Mouse (Mus musculus) ES-Bruce4 (cell line): ENCODE results near the gene Acsl4. TPM values are rescaled to one million over a fixed set of nuclear protein-coding genes. Genes with fewer than 3 reads are reported as not detected.

Experiments
- H3K27ac ChIP-seq: 2 replicates; pipeline ENCODE4 v1.5.1; 2012; ENCODE audit warnings: low read length, inconsistent platforms; ENCODE audit not compliant: insufficient read depth
- H3K27me3 ChIP-seq: 2 replicates; pipeline ENCODE4 v1.6.1; 2012; ENCODE audit warnings: mild to moderate bottlenecking, low read length, inconsistent platforms; ENCODE audit not compliant: control insufficient read depth, poor library complexity, insufficient read depth, severe bottlenecking
- H3K36me3 ChIP-seq: 2 replicates; pipeline ENCODE4 v1.6.1; 2012; ENCODE audit warnings: inconsistent platforms, mild to moderate bottlenecking, low read length, moderate library complexity; ENCODE audit not compliant: control insufficient read depth, poor library complexity, insufficient read depth, severe bottlenecking
- H3K4me1 ChIP-seq: one replicate; pipeline ENCODE4 v1.8.1; 2011; ENCODE audit warnings: low read length; ENCODE audit not compliant: control insufficient read depth, insufficient read depth
- H3K4me3 ChIP-seq: 2 replicates; pipeline ENCODE4 v1.5.1; 2011; ENCODE audit warnings: low read depth, mild to moderate bottlenecking, low read length
- H3K9ac ChIP-seq: 2 replicates; pipeline ENCODE4 v1.6.1; 2012; ENCODE audit warnings: low read depth, mild to moderate bottlenecking, inconsistent platforms; ENCODE audit not compliant: poor library complexity, severe bottlenecking
- H3K9me3 ChIP-seq: replicated peaks from 2 replicates; pipeline ENCODE4 v1.6.1; 2012; ENCODE audit warnings: mild to moderate bottlenecking, low read length, inconsistent platforms; ENCODE audit not compliant: control insufficient read depth, poor library complexity, insufficient read depth, severe bottlenecking
- CTCF ChIP-seq: IDR thresholded peaks from one replicate; pipeline ENCODE4 v1.8.1; 2011; ENCODE audit warnings: low read depth, low read length
- EP300 ChIP-seq: IDR thresholded peaks from 2 replicates; pipeline ENCODE4 v1.6.1; 2011; ENCODE audit warnings: low read depth, low read length; ENCODE audit not compliant: insufficient read depth
- POLR2A ChIP-seq: IDR thresholded peaks from one replicate; pipeline ENCODE4 v1.8.1; 2011; ENCODE audit warnings: low read length; ENCODE audit not compliant: insufficient read depth
- polyA plus RNA-seq: library from polyadenylated mRNA; stranded (reverse); fragments of >200 nt; gene quantifications from 2 replicates; pipeline ENCODE4 v1.2.4, GENCODE M21; 2011; ENCODE audit warnings: low read depth; ENCODE audit not compliant: missing spikeins, insufficient read depth, insufficient read length

Acsl4 gene
- 46.5 and 47.9 TPM in 2 replicates for polyA plus RNA-seq

- Histone ChIP-seq H3K4me3 (peak within 1 kb of the TSS; percentile 80), H3K27ac (peak within 1 kb of the TSS; percentile 49; the same call in 1 of the 2 replicates), H3K36me3 (no peaks in the 10 kb centered on the region), H3K27me3 (no peaks in the 10 kb centered on the region), H3K9me3 (no peaks in the 10 kb centered on the region), H3K9ac (peak within 1 kb of the TSS; percentile 76), H3K4me1 (peaks cover 2% of the 10 kb centered on the region)
- TF ChIP-seq POLR2A, result no peak
- no peak for TF ChIP-seq EP300
- no peak for TF ChIP-seq CTCF
These were observed at the start of gene Acsl4 for GRCm38 (mm10) chrX:142390247-142390908. Gene Acsl4, minus strand, starts transcription at chrX:142390535.

- no peak overlapping the region for H3K4me3 ChIP-seq
- H3K27ac ChIP-seq, result peak overlapping the region; percentile 65; the same call in 1 of the 2 replicates
- no peaks in the 10 kb centered on the region for H3K4me1 ChIP-seq
- TF ChIP-seq POLR2A, result no peak
- TF ChIP-seq EP300, result peak; percentile 66
- no peaks in the 10 kb centered on the region for H3K27me3 ChIP-seq
- no peaks in the 10 kb centered on the region for H3K36me3 ChIP-seq
- no peak overlapping the region for H3K9ac ChIP-seq
- no peaks in the 10 kb centered on the region for H3K9me3 ChIP-seq
These were observed 47.7 kb upstream of the Acsl4 start for GRCm38 (mm10) chrX:142437971-142438504.

GRCm38 (mm10) chrX:142432846-142433245, 42.5 kb upstream of the Acsl4 start:
- Histone ChIP-seq H3K36me3 (no peaks in the 10 kb centered on the region), H3K9me3 (no peaks in the 10 kb centered on the region), H3K27ac (no peak overlapping the region), H3K4me3 (no peak overlapping the region), H3K9ac (no peak overlapping the region), H3K4me1 (no peaks in the 10 kb centered on the region), H3K27me3 (no peaks in the 10 kb centered on the region)
- TF ChIP-seq CTCF (no peak), POLR2A (no peak), EP300 (no peak)

GRCm38 (mm10) chrX:142427111-142427510, 36.8 kb upstream of the Acsl4 start:
- H3K4me1 ChIP-seq, result no peaks in the 10 kb centered on the region
- H3K4me3 ChIP-seq, result no peak overlapping the region
- TF ChIP-seq EP300 (no peak), CTCF (no peak), POLR2A (no peak)
- H3K27ac ChIP-seq, result no peak overlapping the region
- no peaks in the 10 kb centered on the region for H3K36me3 ChIP-seq
- no peak overlapping the region for H3K9ac ChIP-seq
- no peaks in the 10 kb centered on the region for H3K27me3 ChIP-seq
- H3K9me3 ChIP-seq, result no peaks in the 10 kb centered on the region

GRCm38 (mm10) chrX:142426628-142427027, 36.3 kb upstream of the Acsl4 start:
- no peak overlapping the region for H3K4me3 ChIP-seq
- H3K27me3 ChIP-seq, result no peaks in the 10 kb centered on the region
- H3K36me3 ChIP-seq, result no peaks in the 10 kb centered on the region
- TF ChIP-seq CTCF (no peak), EP300 (no peak), POLR2A (no peak)
- no peaks in the 10 kb centered on the region for H3K4me1 ChIP-seq
- no peak overlapping the region for H3K9ac ChIP-seq
- H3K9me3 ChIP-seq, result no peaks in the 10 kb centered on the region
- no peak overlapping the region for H3K27ac ChIP-seq

- TF ChIP-seq POLR2A (no peak), CTCF (no peak), EP300 (no peak)
- Histone ChIP-seq H3K27me3 (no peaks in the 10 kb centered on the region), H3K36me3 (no peaks in the 10 kb centered on the region), H3K4me1 (no peaks in the 10 kb centered on the region), H3K27ac (no peak overlapping the region), H3K9me3 (no peaks in the 10 kb centered on the region), H3K9ac (no peak overlapping the region), H3K4me3 (no peak overlapping the region)
These were observed 23.5 kb upstream of the Acsl4 start for GRCm38 (mm10) chrX:142413884-142414283.
